25 mouse cellular contexts compared by ENCODE assay signal in the genomic region with DNA sequence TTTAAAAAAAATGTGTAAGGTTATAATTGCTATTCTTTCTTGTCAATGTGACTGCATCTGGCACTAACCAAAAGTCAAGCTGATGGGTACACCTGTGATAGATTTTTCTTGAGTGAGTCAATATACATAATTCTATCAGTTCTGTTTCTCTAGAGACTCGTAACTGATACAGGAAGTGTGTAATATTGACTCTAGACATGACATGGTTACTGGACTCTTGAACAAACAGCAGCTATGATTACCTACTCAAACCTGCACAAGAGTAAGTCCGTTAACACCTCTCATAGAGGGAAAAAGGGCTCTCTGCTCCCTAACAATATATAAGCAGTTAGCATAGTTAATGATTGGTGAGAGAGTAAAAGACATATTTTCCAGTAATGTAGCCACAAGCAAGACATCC.
"Had no signal": no experiment of that assay in that cellular context is flagged by ENCODE, and none has a peak within 500 bp of the region (broad histone marks: within the 10 kb centered on the region; RNA-seq: fewer than 3 reads in every experiment).

No protein-coding gene starts in this region.

- H3K4me2 ChIP-seq: heart, embryonic 12.5 days; hindbrain, embryonic 12.5 days; hindbrain, embryonic 14.5 days; intestine, embryonic 15.5 days; limb, embryonic 13.5 days; limb, embryonic 15.5 days had no signal

- H3K9ac ChIP-seq: heart, embryonic 12.5 days; hindbrain, embryonic 12.5 days; hindbrain, embryonic 14.5 days; intestine, embryonic 15.5 days; limb, embryonic 13.5 days; limb, embryonic 15.5 days had no signal

- ATAC-seq: forebrain, embryonic 16.5 days; hindbrain, embryonic 16.5 days; inflammation-experienced regulatory T-cells, adult 6 months; intestine, embryonic 15.5 days had no signal

- H3K4me1 ChIP-seq: heart, embryonic 10.5 days; hindbrain, embryonic 10.5 days; hindbrain, embryonic 12.5 days; intestine, embryonic 15.5 days; limb, embryonic 13.5 days; limb, embryonic 15.5 days had no signal

- H3K4me3 ChIP-seq: gastrocnemius, adult 2 months; heart, embryonic 10.5 days; heart, embryonic 12.5 days; hindbrain, embryonic 10.5 days; hindbrain, embryonic 12.5 days; intestine, embryonic 15.5 days; limb, embryonic 13.5 days; limb, embryonic 15.5 days had no signal

- H3K36me3 ChIP-seq: hindbrain, embryonic 12.5 days; intestine, embryonic 15.5 days had no signal

- H3K27ac ChIP-seq: gastrocnemius, adult 2 months; heart, embryonic 10.5 days; hindbrain, embryonic 10.5 days; hindbrain, embryonic 12.5 days; hindbrain, embryonic 14.5 days; intestine, embryonic 15.5 days; limb, embryonic 13.5 days; limb, embryonic 15.5 days had no signal

- H3K27me3 ChIP-seq: heart, embryonic 12.5 days; hindbrain, embryonic 12.5 days; intestine, embryonic 15.5 days; limb, embryonic 13.5 days; limb, embryonic 15.5 days had no signal

- H3K9me3 ChIP-seq: heart, embryonic 10.5 days; heart, embryonic 12.5 days; hindbrain, embryonic 10.5 days; hindbrain, embryonic 12.5 days; intestine, embryonic 15.5 days; limb, embryonic 13.5 days; limb, embryonic 15.5 days had no signal

- DNase-seq: gastrocnemius, adult 2 months; gastrocnemius, postnatal 10 days; gastrocnemius, postnatal 25 days; heart, adult 18-20 months; heart, postnatal 10 days; heart, postnatal 4 days; kidney, adult 18-20 months; kidney, adult 8-10 months; kidney, postnatal 10 days; kidney, postnatal 25 days; kidney, postnatal 4 days; layer of hippocampus, adult 9-11 months; layer of hippocampus, postnatal 36 days; left cerebral cortex, postnatal 4 days had no signal
